Mouse (Mus musculus) cerebellum, adult 2 months (tissue): ENCODE data around the gene Atp1a1. TPM values are rescaled to one million over a fixed set of nuclear protein-coding genes. Genes with fewer than 3 reads are reported as not detected.

ENCODE experiments used
- DNase-seq, 2 experiments: peaks; one replicate each; pipeline ENCODE4 v3.0.0; 2021
- H3K27ac ChIP-seq: fragments of 200-500 bp; 2 replicates; pipeline ENCODE4 v1.5.1; 2012; ENCODE audit warnings: low read length, control low read depth, inconsistent platforms; ENCODE audit not compliant: insufficient read depth
- H3K27me3 ChIP-seq: fragments of 200-500 bp; 2 replicates; pipeline ENCODE4 v1.6.1; 2012; ENCODE audit warnings: inconsistent platforms, mild to moderate bottlenecking, low read length, moderate library complexity; ENCODE audit not compliant: control insufficient read depth, insufficient read depth
- H3K4me1 ChIP-seq: fragments of 200-500 bp; 2 replicates; pipeline ENCODE4 v1.6.1; 2011; ENCODE audit warnings: low read length; ENCODE audit not compliant: control insufficient read depth, insufficient read depth
- H3K4me3 ChIP-seq: fragments of 200-500 bp; replicated peaks from 2 replicates; pipeline ENCODE3; 2011; ENCODE audit warnings: mild to moderate bottlenecking, low read depth, low read length, control low read depth; ENCODE audit not compliant: insufficient read depth
- CTCF ChIP-seq: fragments of 200-500 bp; IDR thresholded peaks from 2 replicates; pipeline ENCODE4 v1.5.1; 2011; ENCODE audit warnings: low read depth, mild to moderate bottlenecking, control low read depth, low read length, moderate library complexity, borderline replicate concordance; ENCODE audit not compliant: insufficient read depth
- POLR2A ChIP-seq: fragments of 200-500 bp; IDR thresholded peaks from 2 replicates; pipeline ENCODE4 v1.6.1; 2011; ENCODE audit warnings: low read length, control low read depth, borderline replicate concordance; ENCODE audit not compliant: insufficient read depth
- WGBS: fragments of 180-500 bp; shearing (Covaris S2); methylation state at CpG from one replicate; pipeline ENCODE4 v1.1.7; 2018; 5-methylcytosine and 5-hydroxymethylcytosine counted together
- polyA plus RNA-seq: library from polyadenylated mRNA; depleted of rRNA; stranded (reverse); fragments of >200 nt; gene quantifications from 2 replicates; pipeline ENCODE4 v1.2.3, GENCODE M21; 2012

Gene Atp1a1
- polyA plus RNA-seq, 1 experiment: 826 TPM

GRCm38 (mm10) chr3:101601003-101601525, 3.4 kb downstream of the Atp1a1 start:
- 9% methylated on average over 8 of the region's 8 CpGs for WGBS
- peak in 1 of 2 experiments; percentile 20 for DNase-seq
- TF ChIP-seq POLR2A (no peak), CTCF (no peak)
- H3K4me3 ChIP-seq: peak overlapping the region; percentile 68
- no peaks in the 10 kb centered on the region for H3K27me3 ChIP-seq
- peaks cover 18% of the 10 kb centered on the region for H3K4me1 ChIP-seq
- H3K27ac ChIP-seq: peak overlapping the region; percentile 70; the same call in 1 of the 2 replicates

DNA sequence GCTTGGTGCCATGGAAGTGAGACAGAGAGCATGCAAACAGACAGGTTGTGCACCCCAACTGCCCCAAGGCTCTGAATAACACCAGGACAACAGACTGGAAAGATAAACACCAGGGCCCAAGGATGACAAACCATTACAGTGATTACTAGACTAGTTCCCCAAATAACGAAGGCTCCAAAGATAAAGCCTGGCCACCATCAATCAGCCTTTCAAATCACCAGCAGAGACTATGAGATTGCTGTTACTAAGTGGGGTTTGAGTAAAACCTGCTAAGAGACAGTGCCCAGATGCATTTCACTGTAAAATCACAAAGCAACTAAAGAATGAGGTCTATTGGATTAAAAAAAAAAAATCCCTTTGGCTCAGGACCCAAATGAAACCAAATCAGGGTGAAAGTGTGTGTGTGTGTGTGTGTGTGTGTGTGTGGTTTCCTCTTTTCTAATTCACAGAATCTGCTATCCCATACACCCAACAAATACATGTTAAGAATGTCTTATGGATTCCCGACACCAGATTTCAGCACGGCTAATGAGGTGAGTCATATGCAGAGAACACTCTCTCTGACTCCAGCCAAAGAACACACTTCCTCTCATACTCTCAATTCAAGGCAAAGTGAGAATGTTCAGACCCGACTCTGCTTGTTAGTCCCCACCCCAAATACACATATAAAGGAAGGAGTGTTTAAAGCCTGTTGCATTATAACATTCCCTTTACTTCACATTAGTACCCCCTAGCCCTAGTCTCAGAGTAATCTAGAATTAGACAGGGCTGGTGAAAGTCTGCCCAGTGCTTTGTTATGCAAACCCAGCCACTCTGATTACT, 4.4 kb downstream of the Atp1a1 start:
- H3K4me3 ChIP-seq: peak overlapping the region; percentile 54
- TF ChIP-seq POLR2A (no peak), CTCF (no peak)

DNA sequence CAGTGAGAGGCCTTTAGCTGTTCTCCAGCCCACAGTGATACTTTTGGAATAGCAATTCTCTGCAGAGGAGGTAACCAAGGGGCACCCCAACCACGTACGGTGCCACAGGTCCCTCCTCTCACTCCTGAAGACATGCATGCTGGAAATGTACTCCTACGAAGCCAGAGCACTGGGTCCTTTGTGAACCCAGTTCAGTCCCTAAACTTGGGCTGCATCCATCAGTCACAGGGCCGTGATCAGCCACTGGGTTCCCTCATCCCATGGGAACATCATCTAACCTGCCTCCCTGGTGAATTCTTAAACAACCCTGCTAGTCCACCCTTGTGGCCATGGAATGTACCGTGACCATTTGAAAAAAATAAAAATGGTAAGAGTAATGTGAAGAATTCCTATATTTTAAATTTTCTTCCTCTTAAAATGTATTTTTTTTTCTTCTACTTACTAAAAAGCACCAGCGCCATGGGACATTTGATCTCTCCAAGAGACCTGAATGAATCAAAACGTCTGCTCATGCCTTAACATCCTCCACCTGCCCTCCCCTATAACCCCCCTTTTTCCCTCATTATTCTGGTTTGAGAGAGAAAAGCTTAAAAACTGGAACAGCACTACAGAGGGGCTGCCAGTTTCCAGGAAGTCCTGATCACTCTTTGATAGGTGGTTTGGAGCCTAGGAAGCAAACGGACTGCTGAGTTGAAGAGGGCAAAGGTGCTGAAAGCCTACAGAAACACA, 5.1 kb downstream of the Atp1a1 start:
- peaks cover 34% of the 10 kb centered on the region for H3K4me1 ChIP-seq
- WGBS: 15% methylated on average over 8 of the region's 8 CpGs
- H3K27ac ChIP-seq: peak overlapping the region; percentile 75
- no peaks in the 10 kb centered on the region for H3K27me3 ChIP-seq
- TF ChIP-seq CTCF (no peak), POLR2A (no peak)
- H3K4me3 ChIP-seq: peak overlapping the region; percentile 54
- peak in 1 of 2 experiments; percentile 32 for DNase-seq

More for the DNA sequence above, 4.4 kb downstream of the Atp1a1 start:
- peaks cover 26% of the 10 kb centered on the region for H3K4me1 ChIP-seq
- peak overlapping the region; percentile 75 for H3K27ac ChIP-seq
- WGBS: 5% methylated on average over 4 of the region's 4 CpGs
- no peaks in the 10 kb centered on the region for H3K27me3 ChIP-seq
- DNase-seq: no peak

DNA sequence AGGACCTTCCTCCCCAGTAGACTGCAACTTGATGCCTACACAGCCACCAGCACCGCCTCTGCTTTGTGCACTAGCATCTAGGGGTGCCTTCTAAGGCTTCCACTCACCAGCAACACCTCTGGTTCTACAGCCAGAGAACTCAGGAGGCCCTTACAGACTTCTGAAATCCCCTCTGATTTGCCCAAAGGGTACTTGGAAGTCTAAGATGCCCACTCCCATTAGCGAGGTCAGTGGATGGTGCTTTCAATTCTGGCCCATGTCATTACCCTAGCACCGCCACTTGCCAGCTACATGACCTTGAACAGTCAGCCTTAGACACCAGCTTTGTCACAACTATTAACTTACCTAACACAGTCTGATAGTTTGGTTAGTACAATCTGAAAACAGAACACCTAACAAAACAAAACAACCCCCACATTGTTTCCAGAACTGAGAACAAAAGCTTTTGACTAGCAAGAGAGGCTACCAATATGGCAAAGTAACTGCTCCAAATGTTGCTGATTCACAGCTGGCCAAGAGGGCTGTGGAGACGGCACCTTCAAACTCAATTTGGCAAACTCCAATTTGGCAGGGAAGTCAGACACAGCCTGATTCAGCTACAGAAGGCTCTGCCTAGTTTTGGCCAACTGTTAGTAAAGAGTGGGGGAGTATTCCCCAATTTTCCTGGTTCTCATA, 6.1 kb downstream of the Atp1a1 start:
- H3K4me3 ChIP-seq: no peak overlapping the region
- H3K27me3 ChIP-seq: no peaks in the 10 kb centered on the region
- peaks cover 41% of the 10 kb centered on the region for H3K4me1 ChIP-seq
- 18% methylated on average over 4 of the region's 4 CpGs for WGBS
- peak in 1 of 2 experiments; percentile 23 for DNase-seq
- TF ChIP-seq CTCF (no peak), POLR2A (no peak)
- H3K27ac ChIP-seq: no peak overlapping the region

- no peak for TF ChIP-seq CTCF
- TF ChIP-seq POLR2A: no peak
- peaks cover 47% of the 10 kb centered on the region for H3K4me1 ChIP-seq
- H3K27me3 ChIP-seq: no peaks in the 10 kb centered on the region
- no peak overlapping the region; the same call in 1 of the 2 replicates for H3K27ac ChIP-seq
- peak in 1 of 2 experiments; percentile 23 for DNase-seq
- 10% methylated on average over 10 of the region's 10 CpGs for WGBS
- H3K4me3 ChIP-seq: peak overlapping the region; percentile 45
Measured at GRCm38 (mm10) chr3:101597317-101598096, 7.0 kb downstream of the Atp1a1 start.

GRCm38 (mm10) chr3:101596686-101597085, 7.8 kb downstream of the Atp1a1 start:
- peak overlapping the region; percentile 33; the same call in 1 of the 2 replicates for H3K27ac ChIP-seq
- peak; percentile 62 to 77 for DNase-seq
- H3K27me3 ChIP-seq: no peaks in the 10 kb centered on the region
- peaks cover 52% of the 10 kb centered on the region for H3K4me1 ChIP-seq
- no peak for TF ChIP-seq POLR2A
- TF ChIP-seq CTCF: no peak
- WGBS: 7% methylated on average over 8 of the region's 8 CpGs
- H3K4me3 ChIP-seq: peak overlapping the region; percentile 30
